Mouse (Mus musculus) E14TG2a.4 (cell line): ENCODE measurements around the gene Wdr5.
A peak's percentile ranks its signal among the peaks of the same experiment; 100 is the strongest.
"Not testable (repeated sequence)": the region's sequence is repeated elsewhere in the genome, so short reads cannot be mapped to it uniquely, and the experiment has no call there.

ENCODE experiments used
- H3K27me3 ChIP-seq: 2 replicates; pipeline ENCODE4 v1.6.1; 2014; ENCODE audit warnings: low read length, control low read depth; ENCODE audit not compliant: insufficient read depth
- H3K36me3 ChIP-seq: 2 replicates; pipeline ENCODE4 v1.6.1; 2014; ENCODE audit warnings: low read length, control low read depth; ENCODE audit not compliant: insufficient read depth
- H3K4me1 ChIP-seq: replicated peaks from 2 replicates; pipeline ENCODE4 v1.6.1; 2014; ENCODE audit warnings: low read depth, low read length, control low read depth
- H3K4me3 ChIP-seq: replicated peaks from 2 replicates; pipeline ENCODE4 v1.5.1; 2014; ENCODE audit warnings: mild to moderate bottlenecking, low read length
- H3K9me3 ChIP-seq: 2 replicates; pipeline ENCODE4 v1.6.1; 2014; ENCODE audit warnings: low read length, control low read depth
- CTCF ChIP-seq: conservative IDR thresholded peaks from 2 replicates; pipeline ENCODE4 v1.5.1; 2014; ENCODE audit warnings: low read length
- NANOG ChIP-seq: IDR thresholded peaks from 2 replicates; pipeline ENCODE4 v1.6.1; 2014; ENCODE audit warnings: borderline replicate concordance, low read length, mixed read lengths
- POU5F1 ChIP-seq: IDR thresholded peaks from 2 replicates; pipeline ENCODE4 v1.6.1; 2014; ENCODE audit warnings: low read length, borderline replicate concordance

The Wdr5 gene

DNA sequence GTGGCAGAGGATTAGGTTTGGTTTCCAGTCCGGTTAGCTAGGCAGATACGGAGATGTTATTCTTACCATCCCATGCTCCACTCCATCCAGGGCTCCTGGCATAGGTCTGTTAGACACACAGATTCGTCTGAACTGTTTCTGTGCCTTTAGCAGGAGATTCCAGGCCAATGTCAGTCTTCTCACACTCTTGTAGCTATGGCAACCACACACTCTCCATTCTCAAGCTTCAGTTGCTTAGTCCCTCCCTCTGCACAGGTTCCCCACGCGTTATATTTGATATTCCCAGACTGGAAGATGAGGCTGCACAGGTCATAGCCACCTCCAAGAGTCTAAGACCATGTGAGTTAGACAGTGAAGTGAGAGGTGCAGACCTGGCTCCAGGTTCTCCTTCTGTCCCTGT lies 1.1 kb upstream of the Wdr5 start:
- H3K4me1 ChIP-seq: peaks cover 70% of the 10 kb centered on the region
- H3K27me3 ChIP-seq: no peaks in the 10 kb centered on the region
- peaks cover 27% of the 10 kb centered on the region for H3K36me3 ChIP-seq
- H3K4me3 ChIP-seq: peak overlapping the region; percentile 99
- H3K9me3 ChIP-seq: 0 out of 2 replicates have a peak, but pooled peaks cover 4% of the 10 kb centered on the region
- TF ChIP-seq NANOG (no peak), POU5F1 (no peak), CTCF (no peak)

DNA sequence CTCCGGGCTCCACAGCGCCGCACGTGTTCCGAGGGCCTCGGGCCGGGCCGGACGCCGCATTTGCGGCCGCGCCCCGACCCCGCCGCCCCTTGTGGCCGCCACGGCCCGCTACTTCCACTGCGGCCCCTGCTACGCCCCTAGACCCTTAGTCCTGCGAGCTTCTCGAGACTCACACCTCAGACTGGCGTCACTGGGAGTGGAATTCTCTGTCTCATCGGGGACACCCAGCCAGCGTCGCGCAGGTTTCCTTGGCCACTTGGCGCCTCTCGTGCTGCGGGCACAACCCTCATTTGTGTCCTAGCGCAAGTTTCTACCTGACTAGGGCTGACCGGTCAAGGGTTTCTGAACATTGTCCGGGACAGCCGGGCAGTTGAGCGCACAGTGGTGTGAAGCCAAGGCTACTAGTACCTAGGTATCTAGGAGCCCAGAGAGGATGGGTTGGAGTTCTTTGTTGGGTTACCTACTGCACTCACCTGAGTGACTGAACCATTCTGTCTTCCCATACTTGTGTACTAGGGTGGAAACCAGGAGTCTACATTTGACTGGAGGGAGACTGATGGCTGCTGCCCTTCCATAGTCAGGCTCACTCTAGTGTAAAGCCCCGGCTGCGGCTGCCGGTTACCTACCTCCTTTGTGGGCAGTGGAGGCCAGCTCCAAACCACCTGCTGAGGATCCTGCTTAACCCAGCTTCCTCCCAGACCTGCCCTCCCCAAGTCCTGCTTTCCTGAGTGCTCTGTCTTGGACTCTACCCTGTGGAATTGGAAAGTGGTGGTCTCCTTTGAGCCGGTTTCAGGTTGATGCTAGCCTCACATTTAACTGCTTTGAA lies 597 bp downstream of the Wdr5 start:
- TF ChIP-seq CTCF (no peak), NANOG (no peak), POU5F1 (no peak)
- H3K4me3 ChIP-seq: peak overlapping the region; percentile 99
- peaks cover 44% of the 10 kb centered on the region for H3K36me3 ChIP-seq
- H3K9me3 ChIP-seq: 0 out of 2 replicates have a peak, but pooled peaks cover 4% of the 10 kb centered on the region
- H3K27me3 ChIP-seq: no peaks in the 10 kb centered on the region
- H3K4me1 ChIP-seq: peaks cover 72% of the 10 kb centered on the region

DNA sequence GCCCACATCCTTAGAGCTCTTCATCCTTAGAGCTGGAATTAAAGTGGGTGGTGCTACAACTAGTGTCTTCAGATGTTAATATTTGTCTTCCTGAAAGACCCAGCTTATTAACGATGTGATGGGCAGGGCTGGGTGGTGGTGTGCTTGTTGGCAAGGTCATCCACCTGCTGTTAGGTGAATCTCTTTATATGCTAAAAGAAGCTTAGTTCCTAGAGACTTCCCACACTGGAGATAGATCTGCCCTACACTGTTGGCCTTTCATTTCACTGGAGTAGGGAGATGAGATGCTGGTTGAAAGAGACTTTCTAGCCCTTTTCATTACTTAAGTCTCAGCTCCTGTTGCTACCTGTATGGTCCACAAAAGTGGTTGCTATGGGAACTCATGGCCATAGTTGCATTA lies 1.3 kb downstream of the Wdr5 start:
- H3K9me3 ChIP-seq: 0 out of 2 replicates have a peak, but pooled peaks cover 4% of the 10 kb centered on the region
- no peak for TF ChIP-seq CTCF
- TF ChIP-seq POU5F1: no peak
- no peak for TF ChIP-seq NANOG
- peaks cover 51% of the 10 kb centered on the region for H3K36me3 ChIP-seq
- H3K27me3 ChIP-seq: no peaks in the 10 kb centered on the region
- peaks cover 73% of the 10 kb centered on the region for H3K4me1 ChIP-seq
- H3K4me3 ChIP-seq: peak overlapping the region; percentile 99

DNA sequence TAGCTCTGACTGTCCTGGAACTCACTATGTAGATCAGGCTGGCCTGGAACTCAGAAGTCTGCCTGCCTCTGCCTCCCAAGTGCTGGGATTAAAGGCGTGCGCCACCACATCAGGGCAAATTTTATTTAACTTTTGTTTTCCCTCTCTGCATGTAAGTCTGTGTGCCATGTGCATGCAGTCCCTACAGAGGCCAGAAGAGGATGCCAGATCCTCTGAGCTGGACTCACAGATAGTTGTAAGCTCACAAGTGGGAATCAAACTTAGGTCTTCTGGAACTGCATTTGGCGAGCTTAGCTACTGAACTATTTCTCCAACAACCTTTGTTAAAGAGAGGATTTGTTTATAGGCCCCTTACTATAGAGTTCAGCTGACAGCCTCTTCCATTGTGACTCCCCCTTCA lies 3.3 kb downstream of the Wdr5 start:
- no peaks in the 10 kb centered on the region for H3K9me3 ChIP-seq
- no peak overlapping the region for H3K4me3 ChIP-seq
- peaks cover 67% of the 10 kb centered on the region for H3K36me3 ChIP-seq
- TF ChIP-seq CTCF (peak; percentile 80), NANOG (no peak)
- H3K27me3 ChIP-seq: no peaks in the 10 kb centered on the region
- H3K4me1 ChIP-seq: peaks cover 64% of the 10 kb centered on the region

DNA sequence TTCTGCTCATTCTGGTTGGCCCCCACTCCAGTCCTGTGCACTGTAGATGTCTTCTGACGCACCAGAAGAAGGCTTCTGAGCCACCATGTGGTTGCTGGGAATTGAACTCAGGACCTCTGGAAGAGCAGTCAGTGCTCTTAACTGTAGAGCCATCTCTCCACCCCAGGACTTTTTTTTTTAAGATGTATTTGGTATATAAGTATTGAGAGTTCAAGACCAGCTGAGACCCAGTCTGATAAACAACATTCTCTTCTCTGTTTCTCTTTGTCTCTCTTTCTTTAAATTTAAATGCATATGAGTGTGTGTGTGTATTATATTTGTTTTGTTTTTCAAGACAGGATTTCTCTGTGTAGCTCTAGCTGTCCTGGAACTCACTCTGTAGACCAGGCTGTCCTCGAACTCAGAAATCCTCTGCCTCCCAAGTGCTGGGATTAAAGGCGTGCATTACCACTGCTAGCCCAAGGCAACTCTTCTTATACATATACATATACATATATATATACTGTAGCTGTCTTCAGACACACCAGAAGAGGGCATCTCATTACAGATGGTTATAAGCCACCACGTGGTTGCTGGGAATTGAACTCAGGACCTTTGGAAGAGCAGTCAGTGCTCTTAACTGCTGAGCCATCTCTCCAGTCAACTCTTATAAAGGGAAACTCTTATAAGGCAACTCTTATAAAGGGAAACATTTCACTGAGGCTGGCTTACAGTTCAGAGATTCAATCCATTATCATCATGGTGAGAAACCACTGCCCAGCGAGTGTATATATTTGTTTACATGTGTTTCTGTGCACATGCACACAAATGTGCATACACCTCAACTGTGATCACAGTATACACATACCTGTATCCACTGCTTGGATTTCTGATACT lies 23.7 kb downstream of the Wdr5 start:
- peaks cover 76% of the 10 kb centered on the region for H3K4me1 ChIP-seq
- not testable (repeated sequence) for H3K9me3 ChIP-seq

DNA sequence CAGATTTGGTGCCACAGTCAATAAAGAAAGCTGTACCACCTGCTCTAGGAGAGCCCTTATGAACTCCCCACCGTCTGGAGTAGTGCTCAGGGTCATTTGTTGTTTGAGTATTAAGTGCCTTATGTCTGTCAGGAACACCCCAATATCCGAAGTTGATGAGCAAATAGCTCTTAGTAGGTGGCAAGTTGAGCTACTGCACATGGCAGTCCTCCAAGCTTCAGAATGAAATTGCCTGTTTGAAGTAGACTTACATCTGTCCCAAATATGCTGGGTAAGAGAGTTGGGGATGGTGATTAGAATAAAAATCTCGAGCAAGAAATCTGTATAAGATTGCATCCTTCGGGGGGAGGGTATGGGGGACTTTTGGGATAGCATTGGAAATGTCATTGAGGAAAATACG lies 24.4 kb downstream of the Wdr5 start:
- TF ChIP-seq POU5F1: no peak
- TF ChIP-seq CTCF: no peak
- TF ChIP-seq NANOG: no peak
- no peaks in the 10 kb centered on the region for H3K9me3 ChIP-seq

More for the DNA sequence above, 23.7 kb downstream of the Wdr5 start:
- H3K27me3 ChIP-seq, H3K4me3 ChIP-seq: not testable (repeated sequence)
- H3K36me3 ChIP-seq: peaks cover 62% of the 10 kb centered on the region

DNA sequence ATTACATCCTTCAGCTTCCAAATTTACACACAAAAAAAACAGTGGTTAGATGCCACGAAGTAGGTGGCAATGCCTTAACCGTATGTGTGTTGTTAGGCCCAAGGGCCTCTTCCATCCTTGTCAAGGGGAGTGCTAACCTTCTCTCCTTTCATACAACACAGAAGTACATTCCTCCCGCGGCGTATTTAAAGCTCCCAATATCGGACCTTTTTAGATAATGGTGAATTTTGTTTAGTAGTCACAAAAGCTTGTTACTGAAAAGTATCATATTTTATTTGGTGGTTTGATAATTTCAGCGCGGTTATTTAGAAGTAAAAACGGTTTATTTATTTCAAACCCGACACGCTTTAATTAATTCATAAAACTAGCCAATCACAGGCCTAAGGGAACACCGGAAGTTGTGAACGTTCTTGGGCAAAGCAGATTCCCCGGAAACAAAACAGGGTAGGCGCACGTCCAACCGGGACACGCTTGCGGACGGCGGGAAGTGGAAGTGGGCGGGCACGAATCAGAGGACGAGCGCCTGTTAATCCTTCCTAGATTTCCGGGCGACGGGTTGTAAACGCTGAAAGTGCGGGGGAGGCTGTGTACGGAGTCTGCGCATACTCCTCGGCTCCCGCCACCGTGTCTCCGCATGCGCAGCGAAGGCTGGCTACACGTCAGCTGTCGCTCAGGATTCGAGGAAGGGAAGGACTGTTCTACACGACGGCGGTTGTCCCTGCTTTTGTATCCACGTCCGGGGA lies 25.0 kb downstream of the Wdr5 start:
- peak overlapping the region; percentile 78 for H3K4me3 ChIP-seq
- no peaks in the 10 kb centered on the region for H3K27me3 ChIP-seq
- H3K36me3 ChIP-seq: peaks cover 57% of the 10 kb centered on the region
- peaks cover 73% of the 10 kb centered on the region for H3K4me1 ChIP-seq
- no peak for TF ChIP-seq POU5F1
- no peak for TF ChIP-seq NANOG
- TF ChIP-seq CTCF: no peak
- no peaks in the 10 kb centered on the region for H3K9me3 ChIP-seq

More for the DNA sequence above, 24.4 kb downstream of the Wdr5 start:
- peak overlapping the region; percentile 37 for H3K4me3 ChIP-seq
- peaks cover 60% of the 10 kb centered on the region for H3K36me3 ChIP-seq
- H3K27me3 ChIP-seq: no peaks in the 10 kb centered on the region
- H3K4me1 ChIP-seq: peaks cover 73% of the 10 kb centered on the region

DNA sequence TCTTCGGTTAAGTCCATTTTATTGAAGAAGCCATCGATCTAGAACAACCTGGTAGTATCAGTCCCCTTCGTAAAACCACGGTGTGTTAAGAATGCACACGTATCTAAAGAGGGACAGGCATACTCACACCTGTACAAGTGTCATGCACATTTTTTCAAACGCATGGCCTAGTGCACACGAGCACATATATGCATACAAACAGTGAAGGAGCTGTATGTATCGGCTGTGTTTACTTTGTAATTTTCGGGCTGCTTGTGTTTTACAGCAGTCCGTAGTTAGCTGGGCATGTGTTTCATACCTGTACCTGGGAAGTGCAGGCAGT lies 25.5 kb downstream of the Wdr5 start:
- H3K4me1 ChIP-seq: peaks cover 71% of the 10 kb centered on the region
- no peaks in the 10 kb centered on the region for H3K9me3 ChIP-seq
- H3K27me3 ChIP-seq: no peaks in the 10 kb centered on the region
- peaks cover 52% of the 10 kb centered on the region for H3K36me3 ChIP-seq
- H3K4me3 ChIP-seq: peak overlapping the region; percentile 78
- TF ChIP-seq NANOG (no peak), CTCF (no peak), POU5F1 (no peak)
